Mouse (Mus musculus): ENCODE data around the gene Krba1. TPM values are rescaled to one million over a fixed set of nuclear protein-coding genes. Genes with fewer than 3 reads are reported as not detected.

Gene Krba1
- polyA plus RNA-seq, 1 experiment from 2014 or later = 4.1 TPM

GRCm38 (mm10) chr6:48428769-48429557 lies 33.6 kb downstream of the Krba1 start:
- Histone ChIP-seq H3K4me2 (no peak overlapping the region), H3K9ac (no peak overlapping the region), H3K27ac (no peak overlapping the region), H3K27me3 (replicated peaks) (no peaks in the 10 kb centered on the region), H3K4me1 (peaks cover 13% of the 10 kb centered on the region), H3K9me3 (replicated peaks) (no peaks in the 10 kb centered on the region), H3K4me3 (no peak overlapping the region), H3K36me3 (no peaks in the 10 kb centered on the region)
- ATAC-seq = no peak
- WGBS (ENCODE audit: insufficient replicate concordance) = 45% methylated on average over 4 of the region's 4 CpGs

- H3K9ac ChIP-seq = no peak overlapping the region
- H3K4me2 ChIP-seq = no peak overlapping the region
- H3K36me3 ChIP-seq = no peaks in the 10 kb centered on the region
- H3K27me3 ChIP-seq (replicated peaks) = no peaks in the 10 kb centered on the region
- peaks cover 16% of the 10 kb centered on the region for H3K4me1 ChIP-seq
- no peak overlapping the region for H3K27ac ChIP-seq
- WGBS (ENCODE audit: insufficient replicate concordance) = 52% methylated on average over 5 of the region's 5 CpGs
- H3K4me3 ChIP-seq = no peak overlapping the region
- H3K9me3 ChIP-seq (replicated peaks) = no peaks in the 10 kb centered on the region
- no peak for ATAC-seq
Measured at GRCm38 (mm10) chr6:48430748-48431147, 35.4 kb downstream of the Krba1 start.

- Histone ChIP-seq H3K9me3 (replicated peaks) (no peaks in the 10 kb centered on the region), H3K4me1 (peaks cover 16% of the 10 kb centered on the region), H3K36me3 (peaks cover 5% of the 10 kb centered on the region), H3K4me2 (no peak overlapping the region), H3K4me3 (no peak overlapping the region), H3K27me3 (replicated peaks) (peaks cover 15% of the 10 kb centered on the region), H3K27ac (no peak overlapping the region), H3K9ac (no peak overlapping the region)
- 43% methylated on average over 12 of the region's 12 CpGs for WGBS (ENCODE audit: insufficient replicate concordance)
- no peak for ATAC-seq
Measured at GRCm38 (mm10) chr6:48432893-48433816, 37.8 kb downstream of the Krba1 start.

GRCm38 (mm10) chr6:48434651-48435050 lies 39.3 kb downstream of the Krba1 start:
- Histone ChIP-seq H3K4me2 (no peak overlapping the region), H3K4me3 (no peak overlapping the region), H3K9me3 (replicated peaks) (no peaks in the 10 kb centered on the region), H3K4me1 (peaks cover 22% of the 10 kb centered on the region), H3K9ac (no peak overlapping the region), H3K36me3 (peaks cover 18% of the 10 kb centered on the region), H3K27ac (no peak overlapping the region), H3K27me3 (replicated peaks) (peaks cover 28% of the 10 kb centered on the region)
- WGBS (ENCODE audit: insufficient replicate concordance) = 49% methylated on average over 6 of the region's 6 CpGs
- no peak for ATAC-seq

DNA sequence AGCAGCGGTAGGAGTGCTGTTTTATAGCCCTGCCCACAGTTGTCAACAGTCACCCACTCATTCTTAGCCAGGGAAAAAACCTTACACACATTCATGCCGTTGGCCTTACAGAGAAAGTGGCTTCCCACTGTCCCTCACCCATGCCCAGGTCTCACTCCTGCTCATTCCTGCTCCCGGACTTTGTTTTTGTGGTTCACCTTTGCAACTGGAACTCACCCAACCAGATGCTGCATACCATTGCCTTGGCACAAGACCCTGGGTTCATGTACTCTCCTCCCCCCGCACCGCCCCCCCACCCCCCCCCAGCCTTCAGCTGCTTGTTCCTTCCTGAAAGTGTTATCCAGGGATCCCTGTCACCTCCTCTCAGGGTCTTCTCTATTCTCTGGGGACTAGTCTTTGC lies 39.7 kb downstream of the Krba1 start:
- Histone ChIP-seq H3K9me3 (replicated peaks) (no peaks in the 10 kb centered on the region), H3K4me1 (peaks cover 27% of the 10 kb centered on the region), H3K36me3 (peaks cover 20% of the 10 kb centered on the region), H3K4me2 (no peak overlapping the region), H3K4me3 (no peak overlapping the region), H3K27me3 (replicated peaks) (peaks cover 30% of the 10 kb centered on the region), H3K9ac (no peak overlapping the region), H3K27ac (no peak overlapping the region)
- 44% methylated on average over 5 of the region's 5 CpGs for WGBS (ENCODE audit: insufficient replicate concordance)
- no peak for ATAC-seq

DNA sequence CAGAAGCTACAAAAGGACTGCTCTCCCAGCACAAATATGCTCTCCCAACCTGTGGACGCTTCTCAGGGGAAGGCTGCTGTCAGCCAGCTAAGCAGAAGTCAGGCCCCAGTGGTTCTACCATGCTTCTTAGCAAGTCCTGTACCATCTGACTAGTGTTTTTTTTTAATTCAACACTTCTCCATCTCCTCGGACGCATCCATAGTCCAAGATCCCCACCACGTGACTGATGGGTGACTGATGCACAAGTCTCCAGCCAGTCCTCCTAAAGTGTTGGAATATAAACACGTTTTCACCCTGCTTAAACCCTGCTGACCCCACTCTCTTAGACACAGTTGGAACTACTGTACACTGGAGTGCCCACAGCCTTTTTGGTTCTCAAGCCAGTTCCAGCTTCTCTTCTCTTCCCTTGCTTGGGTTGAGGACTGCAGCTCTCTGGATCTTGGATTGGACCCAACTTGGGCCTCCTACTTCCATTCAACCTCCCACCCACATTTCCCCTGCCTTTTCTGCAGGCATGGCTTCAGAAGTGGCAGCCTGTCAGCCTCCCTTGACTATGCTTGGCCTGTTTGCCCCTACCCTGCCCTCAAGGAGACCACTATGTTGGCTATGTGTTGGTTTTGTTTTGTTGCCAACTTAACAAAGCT lies 40.4 kb downstream of the Krba1 start:
- Histone ChIP-seq H3K36me3 (peaks cover 20% of the 10 kb centered on the region), H3K4me1 (peaks cover 27% of the 10 kb centered on the region), H3K9ac (no peak overlapping the region), H3K4me2 (no peak overlapping the region), H3K27me3 (replicated peaks) (peaks cover 30% of the 10 kb centered on the region), H3K4me3 (no peak overlapping the region), H3K27ac (no peak overlapping the region), H3K9me3 (replicated peaks) (no peaks in the 10 kb centered on the region)
- 67% methylated on average over 5 of the region's 5 CpGs for WGBS (ENCODE audit: insufficient replicate concordance)
- no peak for ATAC-seq

- Histone ChIP-seq H3K4me3 (no peak overlapping the region), H3K27ac (no peak overlapping the region), H3K9me3 (replicated peaks) (0 out of 2 replicates have a peak, but pooled peaks cover 8% of the 10 kb centered on the region), H3K27me3 (replicated peaks) (peaks cover 30% of the 10 kb centered on the region), H3K4me1 (peaks cover 23% of the 10 kb centered on the region), H3K36me3 (peaks cover 35% of the 10 kb centered on the region), H3K4me2 (peak overlapping the region; percentile 12; the same call in 1 of the 2 replicates), H3K9ac (no peak overlapping the region)
- 62% methylated on average over 35 of the region's 35 CpGs for WGBS (ENCODE audit: insufficient replicate concordance)
- ATAC-seq = no peak
Measured at GRCm38 (mm10) chr6:48437679-48438376, 42.4 kb downstream of the Krba1 start.

DNA sequence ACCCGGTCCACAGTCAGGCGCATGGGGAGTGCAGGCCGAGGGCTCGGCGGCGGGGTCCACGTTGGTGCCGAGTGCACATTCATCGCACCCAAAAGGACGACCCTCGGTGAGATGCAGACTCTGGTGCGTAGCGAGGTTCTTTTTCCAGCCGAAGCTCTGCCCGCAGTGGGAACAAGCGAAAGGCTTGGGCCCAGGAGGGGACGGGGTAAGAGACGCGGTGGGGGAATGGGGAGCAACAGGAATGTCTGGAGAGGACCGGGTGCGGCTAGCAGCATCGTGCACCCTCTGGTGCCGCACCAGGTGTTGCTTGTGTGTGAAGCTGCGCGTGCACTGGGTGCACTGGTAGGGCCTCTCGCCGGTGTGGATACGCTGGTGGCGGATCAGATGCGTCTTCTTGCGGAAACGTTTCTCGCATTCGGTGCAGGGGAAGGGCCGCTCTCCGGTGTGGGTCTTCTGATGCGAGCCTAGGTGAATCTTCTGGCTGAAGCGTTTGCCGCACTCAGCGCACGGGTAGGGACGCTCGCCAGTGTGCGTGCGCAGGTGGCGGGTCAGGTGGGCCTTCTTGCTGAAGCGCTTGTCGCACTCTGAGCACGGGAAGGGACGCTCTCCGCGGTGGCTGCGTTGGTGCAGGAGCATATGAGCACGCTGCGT lies 43.2 kb downstream of the Krba1 start:
- no peak for ATAC-seq
- Histone ChIP-seq H3K9ac (no peak overlapping the region), H3K27me3 (replicated peaks) (peaks cover 30% of the 10 kb centered on the region), H3K4me1 (peaks cover 20% of the 10 kb centered on the region; the same call in 1 of the 2 replicates), H3K36me3 (peaks cover 35% of the 10 kb centered on the region), H3K27ac (no peak overlapping the region), H3K4me2 (peak overlapping the region; percentile 12; the same call in 1 of the 2 replicates), H3K9me3 (replicated peaks) (0 out of 2 replicates have a peak, but pooled peaks cover 8% of the 10 kb centered on the region), H3K4me3 (no peak overlapping the region)
- 62% methylated on average over 55 of the region's 55 CpGs for WGBS (ENCODE audit: insufficient replicate concordance)

DNA sequence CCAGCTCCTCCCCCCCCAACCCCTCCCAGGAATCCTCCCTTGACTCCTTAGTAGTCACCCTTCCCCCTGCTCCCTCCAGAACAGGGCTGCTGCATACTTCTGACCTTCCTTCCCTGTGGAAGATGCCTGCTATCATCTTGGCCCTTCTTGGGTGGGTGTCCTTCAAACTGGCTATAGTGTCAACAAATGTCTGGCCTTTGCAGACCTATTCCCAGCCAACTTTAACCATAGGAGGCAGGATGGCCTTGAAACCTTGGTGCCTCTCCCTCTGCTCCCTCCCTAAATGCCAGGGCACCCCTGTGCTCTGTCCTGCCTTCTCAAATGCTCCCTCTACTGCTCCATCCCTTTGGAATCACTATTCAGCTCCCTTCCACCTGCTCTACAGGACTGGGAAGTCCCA lies 44.3 kb downstream of the Krba1 start:
- Histone ChIP-seq H3K27me3 (replicated peaks) (peaks cover 40% of the 10 kb centered on the region), H3K4me1 (peaks cover 26% of the 10 kb centered on the region; the same call in 1 of the 2 replicates), H3K4me3 (no peak overlapping the region), H3K9me3 (replicated peaks) (0 out of 2 replicates have a peak, but pooled peaks cover 8% of the 10 kb centered on the region), H3K36me3 (peaks cover 35% of the 10 kb centered on the region), H3K4me2 (no peak overlapping the region), H3K27ac (no peak overlapping the region), H3K9ac (no peak overlapping the region)
- no peak for ATAC-seq

DNA sequence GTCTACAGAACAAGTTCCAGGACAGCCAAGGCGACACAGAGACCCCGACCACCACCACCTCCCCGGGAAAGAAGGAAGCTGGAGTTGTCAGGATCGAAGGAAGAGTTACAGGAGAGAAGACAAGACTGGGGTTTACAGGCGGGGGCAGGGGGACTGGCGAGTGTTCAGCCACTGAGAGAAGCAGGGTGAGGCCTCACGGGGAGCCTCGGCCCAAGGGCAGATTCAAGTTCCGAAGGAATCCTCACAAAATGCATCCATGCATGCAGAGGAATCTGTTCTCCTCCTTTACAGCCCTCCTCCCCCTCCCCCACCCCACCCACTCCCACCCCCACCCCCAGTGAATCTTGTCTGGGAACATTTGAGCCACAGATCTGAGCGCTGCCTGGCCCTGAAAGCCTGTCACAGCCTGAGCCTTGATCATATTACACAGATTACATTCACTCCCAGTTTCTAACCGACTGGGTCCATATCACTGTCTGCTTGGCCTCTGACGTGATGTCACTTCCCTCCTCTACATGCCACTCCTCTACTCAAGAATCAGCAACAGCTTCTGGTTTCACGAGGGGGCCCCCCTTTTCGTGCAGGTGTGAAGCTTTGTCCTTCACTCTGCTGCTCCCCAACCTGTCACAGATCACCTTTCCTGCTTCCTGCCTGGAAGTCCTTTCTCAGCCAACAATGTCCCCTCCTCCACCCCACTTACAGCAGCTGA lies 45.1 kb downstream of the Krba1 start:
- Histone ChIP-seq H3K4me3 (no peak overlapping the region), H3K4me1 (peaks cover 31% of the 10 kb centered on the region; the same call in 1 of the 2 replicates), H3K36me3 (peaks cover 35% of the 10 kb centered on the region), H3K27me3 (replicated peaks) (peaks cover 48% of the 10 kb centered on the region), H3K4me2 (no peak overlapping the region), H3K9me3 (replicated peaks) (0 out of 2 replicates have a peak, but pooled peaks cover 8% of the 10 kb centered on the region), H3K9ac (no peak overlapping the region), H3K27ac (no peak overlapping the region)
- WGBS (ENCODE audit: insufficient replicate concordance) = 29% methylated on average over 14 of the region's 14 CpGs
- ATAC-seq = no peak
